Mouse (Mus musculus) small intestine, adult 2 months (tissue): ENCODE measurements around the gene Tmem176b. TPM values are rescaled to one million over a fixed set of nuclear protein-coding genes. Genes with fewer than 3 reads are reported as not detected.
"Not testable (repeated sequence)": the region's sequence is repeated elsewhere in the genome, so short reads cannot be mapped to it uniquely, and the experiment has no call there.

Source experiments
- H3K27ac ChIP-seq: fragments of 200-500 bp; 2 replicates; pipeline ENCODE4 v1.5.1; 2012; ENCODE audit warnings: low read depth, low read length, control low read depth, inconsistent platforms; ENCODE audit not compliant: insufficient read depth
- H3K27me3 ChIP-seq: fragments of 200-500 bp; 2 replicates; pipeline ENCODE4 v1.6.1; 2012; ENCODE audit warnings: mild to moderate bottlenecking, moderate library complexity, low read length, inconsistent platforms; ENCODE audit not compliant: control insufficient read depth, insufficient read depth
- H3K36me3 ChIP-seq: fragments of 200-500 bp; 2 replicates; pipeline ENCODE4 v1.6.1; 2012; ENCODE audit warnings: mild to moderate bottlenecking, low read length, control low read depth, inconsistent platforms; ENCODE audit not compliant: control insufficient read depth, insufficient read depth
- H3K4me1 ChIP-seq: fragments of 200-500 bp; 2 replicates; pipeline ENCODE4 v1.6.1; 2012; ENCODE audit warnings: low read length, inconsistent platforms, mixed read lengths; ENCODE audit not compliant: control insufficient read depth, insufficient read depth, insufficient read length
- H3K4me3 ChIP-seq: fragments of 200-500 bp; 2 replicates; pipeline ENCODE4 v1.5.1; 2012; ENCODE audit warnings: low read depth, mild to moderate bottlenecking, control low read depth, inconsistent platforms, low read length, moderate library complexity
- CTCF ChIP-seq: fragments of 200-500 bp; IDR thresholded peaks from 2 replicates; pipeline ENCODE4 v1.5.1; 2012; ENCODE audit warnings: low read depth, mild to moderate bottlenecking, control low read depth, inconsistent platforms, low read length, moderate library complexity, mixed read lengths; ENCODE audit not compliant: insufficient replicate concordance, insufficient read length; ENCODE audit errors: extremely low read depth
- POLR2A ChIP-seq: fragments of 200-500 bp; IDR thresholded peaks from 2 replicates; pipeline ENCODE4 v1.6.1; 2012; ENCODE audit warnings: low read depth, mild to moderate bottlenecking, control low read depth, inconsistent platforms, low read length, moderate library complexity
- WGBS: fragments of 180-500 bp; shearing (Covaris S2); methylation state at CpG from one replicate; pipeline ENCODE4 v1.1.7; 2018; 5-methylcytosine and 5-hydroxymethylcytosine counted together
- polyA plus RNA-seq: library from polyadenylated mRNA; depleted of rRNA; stranded (reverse); fragments of >200 nt; gene quantifications from 2 replicates; pipeline ENCODE4 v1.2.3, GENCODE M21; 2012

Gene Tmem176b
- polyA plus RNA-seq, 1 experiment = 211 TPM

DNA sequence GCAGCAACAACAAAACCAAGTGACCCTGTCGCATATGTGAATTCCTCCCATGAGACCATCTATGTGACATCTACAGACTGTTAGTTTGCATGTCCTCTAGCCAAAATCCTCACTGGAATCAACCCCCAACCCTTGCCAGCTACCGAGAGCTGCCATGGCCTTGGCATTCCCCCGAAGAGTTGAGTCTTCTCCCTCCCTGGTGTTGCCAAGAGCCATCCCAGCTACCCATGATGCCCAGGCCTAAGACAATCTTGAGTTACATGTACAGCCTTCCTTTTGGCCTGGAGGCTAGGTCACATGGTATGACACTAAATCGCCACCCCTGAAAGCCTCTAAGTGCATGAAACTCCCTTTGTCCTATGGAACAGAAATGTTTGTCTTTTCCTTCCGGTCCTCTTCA lies 10.2 kb downstream of the Tmem176b start:
- Histone ChIP-seq H3K27ac (peak overlapping the region; percentile 71), H3K4me1 (no peaks in the 10 kb centered on the region)
- WGBS = 77% methylated on average over 5 of the region's 5 CpGs

DNA sequence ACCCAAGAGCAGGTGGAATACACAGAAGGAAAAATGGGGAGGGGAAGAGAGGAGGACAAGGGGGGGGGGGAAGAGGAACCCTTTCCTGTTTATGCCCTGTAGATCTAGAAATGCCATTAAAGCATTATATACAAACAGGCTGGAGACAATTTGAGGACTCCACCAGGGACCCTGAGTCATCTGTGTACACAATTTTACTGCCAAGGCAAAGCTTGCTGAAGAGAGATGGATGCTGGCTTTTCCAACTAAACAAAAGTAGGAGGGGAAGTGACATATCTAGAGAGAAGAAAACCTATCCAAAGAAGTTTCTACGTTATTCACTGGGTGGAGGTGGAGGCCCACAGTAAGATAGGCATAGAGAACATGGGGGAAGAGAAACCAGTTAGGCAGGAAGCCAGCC lies 11.1 kb downstream of the Tmem176b start:
- H3K27ac ChIP-seq = peak overlapping the region; percentile 80
- peaks cover 22% of the 10 kb centered on the region for H3K36me3 ChIP-seq
- no peak for TF ChIP-seq POLR2A
- no peak for TF ChIP-seq CTCF
- H3K27me3 ChIP-seq = no peaks in the 10 kb centered on the region
- 10% methylated on average over 1 of the region's 1 CpGs for WGBS
- peaks cover 1% of the 10 kb centered on the region; the same call in 1 of the 2 replicates for H3K4me1 ChIP-seq
- no peak overlapping the region for H3K4me3 ChIP-seq

More for the DNA sequence above, 10.2 kb downstream of the Tmem176b start:
- Histone ChIP-seq H3K4me3 (no peak overlapping the region), H3K36me3 (peaks cover 28% of the 10 kb centered on the region), H3K27me3 (no peaks in the 10 kb centered on the region)
- TF ChIP-seq CTCF (no peak), POLR2A (no peak)

DNA sequence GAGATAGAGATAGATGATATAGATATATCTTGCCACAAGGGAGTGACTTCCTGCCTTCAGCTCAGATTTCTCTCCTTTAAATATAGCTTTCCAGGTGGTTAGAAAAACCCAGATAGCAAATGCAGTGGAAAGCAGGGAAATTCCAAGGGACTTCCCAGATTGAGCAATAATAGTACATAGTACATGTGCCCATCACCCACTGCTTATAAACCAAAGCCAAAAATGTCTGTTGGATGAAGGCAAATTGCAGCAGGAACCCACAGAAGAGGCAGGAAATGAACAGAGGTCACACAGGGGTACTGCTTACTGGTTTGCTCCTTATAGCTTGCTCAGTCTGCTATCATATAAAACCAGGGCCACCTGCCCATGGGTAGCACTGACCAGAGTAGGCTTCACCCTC lies 11.6 kb downstream of the Tmem176b start:
- H3K4me1 ChIP-seq = peaks cover 5% of the 10 kb centered on the region; the same call in 1 of the 2 replicates
- H3K27me3 ChIP-seq = no peaks in the 10 kb centered on the region
- TF ChIP-seq CTCF = no peak
- no peak for TF ChIP-seq POLR2A
- peak overlapping the region; percentile 80 for H3K27ac ChIP-seq
- H3K36me3 ChIP-seq = peaks cover 16% of the 10 kb centered on the region
- H3K4me3 ChIP-seq = no peak overlapping the region

DNA sequence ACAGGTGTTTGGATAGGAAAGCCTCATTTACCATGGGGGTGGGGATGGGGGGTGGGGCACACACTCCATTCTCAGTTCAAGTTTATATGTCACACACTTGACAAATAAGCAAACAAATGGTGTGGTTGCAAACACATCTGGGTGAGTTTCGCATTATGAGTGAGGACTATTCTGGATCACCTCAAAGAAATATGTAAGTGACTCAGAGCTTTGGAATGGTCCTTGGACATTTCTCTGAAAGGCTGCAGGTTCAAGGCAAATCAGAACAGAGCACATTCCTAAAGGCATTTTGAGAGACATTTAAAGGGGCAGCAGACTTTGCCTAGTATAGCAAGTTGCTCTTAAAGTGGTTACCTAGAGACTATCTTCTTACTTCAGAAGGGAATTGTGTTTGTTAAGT lies 12.3 kb downstream of the Tmem176b start:
- H3K4me1 ChIP-seq = peaks cover 9% of the 10 kb centered on the region; the same call in 1 of the 2 replicates
- H3K4me3 ChIP-seq = no peak overlapping the region
- H3K27ac ChIP-seq = no peak overlapping the region
- H3K36me3 ChIP-seq = peaks cover 9% of the 10 kb centered on the region
- TF ChIP-seq POLR2A (no peak), CTCF (no peak)
- 39% methylated on average over 1 of the region's 1 CpGs for WGBS
- no peaks in the 10 kb centered on the region for H3K27me3 ChIP-seq

DNA sequence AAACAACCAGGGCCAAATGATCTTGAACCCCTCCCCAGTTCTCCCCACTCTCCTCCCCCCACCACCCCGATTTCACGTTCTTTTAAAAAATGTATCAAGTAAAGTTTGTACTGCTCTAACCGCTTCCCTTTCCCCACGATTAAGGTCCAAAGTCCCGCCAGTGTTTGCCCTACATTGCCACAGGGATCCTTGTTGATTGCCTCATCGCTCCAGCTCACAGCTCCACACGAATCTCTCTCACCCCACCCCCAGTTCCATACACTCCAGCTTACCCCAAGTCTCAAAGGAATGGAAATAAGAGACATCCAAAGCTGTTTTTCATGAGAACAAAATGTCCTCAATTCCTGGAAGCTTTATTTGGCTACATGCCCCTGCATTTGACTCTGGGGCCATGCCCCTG lies 16.3 kb downstream of the Tmem176b start:
- 8% methylated on average over 7 of the region's 7 CpGs for WGBS
- no peak overlapping the region for H3K4me3 ChIP-seq
- H3K27me3 ChIP-seq = no peaks in the 10 kb centered on the region
- H3K36me3 ChIP-seq = no peaks in the 10 kb centered on the region
- no peak for TF ChIP-seq CTCF
- TF ChIP-seq POLR2A = no peak
- H3K4me1 ChIP-seq = peaks cover 9% of the 10 kb centered on the region; the same call in 1 of the 2 replicates
- H3K27ac ChIP-seq = 0 out of 2 replicates have a peak overlapping the region, but pooled peaks have one; percentile 2

DNA sequence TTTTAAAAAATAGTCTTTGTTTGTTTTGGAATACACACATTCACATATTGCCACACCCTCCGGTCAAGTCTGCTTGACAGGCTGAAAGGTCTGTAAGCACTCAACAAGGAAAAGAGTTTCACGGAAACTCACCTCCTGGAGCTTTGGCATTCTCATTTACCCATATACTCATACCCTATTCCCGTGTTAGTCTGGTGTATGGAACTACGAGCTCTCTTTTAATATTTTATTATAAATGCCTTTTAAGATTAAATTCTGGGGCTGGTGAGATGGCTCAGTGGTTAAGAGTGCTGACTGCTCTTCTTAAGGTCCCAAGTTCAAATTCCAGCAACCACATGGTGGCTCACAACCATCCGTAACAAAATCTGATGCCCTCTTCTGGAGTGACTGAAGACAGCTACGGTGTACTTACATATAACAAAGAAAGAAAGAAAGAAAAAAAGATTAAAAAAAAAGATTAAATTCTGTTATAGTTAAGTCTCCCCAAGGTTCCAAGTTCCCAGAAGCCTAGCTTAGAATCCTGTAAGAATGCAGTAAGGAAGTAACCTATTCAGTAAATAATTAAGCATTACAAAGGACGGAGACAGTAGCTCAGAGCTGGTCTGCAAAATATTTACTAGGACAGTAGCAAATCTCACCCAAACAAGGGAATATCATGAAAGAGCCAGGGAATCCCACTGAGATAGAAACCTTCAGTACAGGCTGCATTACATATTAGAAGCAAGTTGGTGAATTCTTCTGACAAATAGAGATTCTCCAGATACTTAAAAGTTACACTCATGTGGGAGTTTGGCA lies 19.1 kb downstream of the Tmem176b start:
- not testable (repeated sequence) for H3K4me1 ChIP-seq, H3K27me3 ChIP-seq, H3K27ac ChIP-seq, H3K36me3 ChIP-seq, H3K4me3 ChIP-seq
- WGBS = 53% methylated on average over 7 of the region's 7 CpGs

DNA sequence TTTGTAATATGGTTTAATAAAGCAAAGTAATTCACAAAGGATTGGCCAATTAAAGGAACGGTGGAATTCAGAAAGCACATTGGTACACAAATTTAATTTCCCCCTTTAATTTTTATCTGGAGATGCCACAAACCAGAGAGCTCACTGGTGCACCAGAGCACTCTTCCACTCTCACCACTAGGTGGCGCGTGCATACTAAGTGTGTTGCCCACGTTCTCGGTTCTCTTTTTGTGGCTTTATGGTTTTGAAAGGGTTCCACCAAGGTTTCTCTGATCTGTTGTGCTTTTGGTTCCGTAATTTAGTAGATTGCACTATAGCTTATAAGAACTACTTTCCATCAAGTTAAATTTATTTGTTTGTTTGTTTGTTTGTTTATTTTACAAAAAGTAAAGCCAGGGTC lies 23.5 kb downstream of the Tmem176b start:
- no peaks in the 10 kb centered on the region for H3K4me1 ChIP-seq

More for the DNA sequence above, 23.5 kb downstream of the Tmem176b start:
- H3K27ac ChIP-seq = no peak overlapping the region
- no peaks in the 10 kb centered on the region for H3K36me3 ChIP-seq
- under 1% methylated on average over 6 of the region's 6 CpGs for WGBS
- no peaks in the 10 kb centered on the region for H3K27me3 ChIP-seq
- no peak overlapping the region for H3K4me3 ChIP-seq
- TF ChIP-seq CTCF (peak; percentile 90; the same call in 1 of the 2 replicates), POLR2A (no peak)
